Mouse (Mus musculus) intestine, embryonic 14.5 days (tissue): ENCODE results near the gene Edaradd. TPM values are rescaled to one million over a fixed set of nuclear protein-coding genes. Genes with fewer than 3 reads are reported as not detected.

Experiments used
- ATAC-seq: fragments of 200-750 bp; cut with Nextera tagmentation; replicated peaks from 2 replicates; pipeline ENCODE4 v1.8.0; 2017; ENCODE audit warnings: low read depth, moderate number of reproducible peaks, moderate TSS enrichment, moderate library complexity; ENCODE audit not compliant: low FRiP score, low TSS enrichment
- DNase-seq: peaks from one replicate; pipeline ENCODE4 v3.0.0-alpha.2; 2018; ENCODE audit warnings: low spot score
- H3K27ac ChIP-seq: fragments of 300-500 bp; sonication (generic); 2 replicates; pipeline ENCODE4 v1.5.1; 2014; ENCODE audit warnings: low read depth, mild to moderate bottlenecking, control low read depth
- H3K27me3 ChIP-seq: fragments of 300-500 bp; sonication (generic); replicated peaks from 2 replicates; pipeline ENCODE4 v1.6.1; 2014; ENCODE audit warnings: low read length, control low read depth; ENCODE audit not compliant: control insufficient read depth, insufficient read depth
- H3K36me3 ChIP-seq: fragments of 300-500 bp; sonication (generic); 2 replicates; pipeline ENCODE4 v1.6.1; 2014; ENCODE audit warnings: low read length, control low read depth; ENCODE audit not compliant: control insufficient read depth, insufficient read depth
- H3K4me1 ChIP-seq: fragments of 300-500 bp; sonication (generic); replicated peaks from 2 replicates; pipeline ENCODE4 v1.6.1; 2014; ENCODE audit warnings: low read length, control low read depth, mixed read lengths; ENCODE audit not compliant: control insufficient read depth, insufficient read depth
- H3K4me2 ChIP-seq: fragments of 300-500 bp; sonication (generic); 2 replicates; pipeline ENCODE4 v1.6.1; 2014; ENCODE audit warnings: low read length
- H3K4me3 ChIP-seq: fragments of 300-500 bp; sonication (generic); 2 replicates; pipeline ENCODE4 v1.5.1; 2014; ENCODE audit warnings: low read depth, low read length, control low read depth, mixed read lengths
- H3K9ac ChIP-seq: fragments of 300-500 bp; sonication (generic); 2 replicates; pipeline ENCODE4 v1.6.1; 2014; ENCODE audit warnings: mild to moderate bottlenecking, low read length
- H3K9me3 ChIP-seq: fragments of 300-500 bp; sonication (generic); 2 replicates; pipeline ENCODE4 v1.6.1; 2016; ENCODE audit warnings: low read length, control low read depth; ENCODE audit not compliant: control insufficient read depth
- WGBS: fragments of 180-500 bp; shearing (Covaris S2); extraction: QIAGEN DNeasy Blood & Tissue Kit; methylation state at CpG from one replicate; pipeline ENCODE4 v1.1.7; 2014; 5-methylcytosine and 5-hydroxymethylcytosine counted together
- polyA plus RNA-seq: library from polyadenylated mRNA; unstranded; fragments of >200 nt; fragmentation: Nextera tagmentation; extraction: Ambion mirVana; gene quantifications from 2 replicates; pipeline ENCODE4 v1.2.1, GENCODE M21; 2014

Edaradd gene
- polyA plus RNA-seq: 0.75 and 1.5 TPM in 2 replicates

GRCm38 (mm10) chr13:12519955-12520584, at the start of gene Edaradd:
Edaradd (minus strand) TSS chr13:12520438.
- H3K27ac ChIP-seq: no peak within 1 kb of the TSS

GRCm38 (mm10) chr13:12569741-12570140, 49.5 kb upstream of the Edaradd start:
- Histone ChIP-seq H3K9me3 (no peaks in the 10 kb centered on the region), H3K4me1 (no peaks in the 10 kb centered on the region; the same call in 1 of the 2 replicates), H3K27ac (no peak overlapping the region), H3K4me2 (no peak overlapping the region), H3K27me3 (no peaks in the 10 kb centered on the region), H3K9ac (no peak overlapping the region), H3K36me3 (no peaks in the 10 kb centered on the region), H3K4me3 (no peak overlapping the region)
- WGBS: 74% methylated on average over 7 of the region's 7 CpGs
- no peak for ATAC-seq
- no peak for DNase-seq

More at GRCm38 (mm10) chr13:12519955-12520584, at the start of gene Edaradd:
- DNase-seq (peak; percentile 83), ATAC-seq (peak; percentile 76)
- Histone ChIP-seq H3K27me3 (peaks cover 8% of the 10 kb centered on the region; the same call in 1 of the 2 replicates), H3K36me3 (no peaks in the 10 kb centered on the region), H3K4me3 (peak within 1 kb of the TSS; percentile 48), H3K4me1 (no peaks in the 10 kb centered on the region), H3K9me3 (no peaks in the 10 kb centered on the region), H3K9ac (peak within 1 kb of the TSS; percentile 49), H3K4me2 (peak within 1 kb of the TSS; percentile 84)
- under 1% methylated on average over 32 of the region's 35 CpGs for WGBS

GRCm38 (mm10) chr13:12568597-12569469, 48.6 kb upstream of the Edaradd start:
- 64% methylated on average over 9 of the region's 9 CpGs for WGBS
- no peak for ATAC-seq
- Histone ChIP-seq H3K9me3 (no peaks in the 10 kb centered on the region), H3K4me1 (no peaks in the 10 kb centered on the region; the same call in 1 of the 2 replicates), H3K9ac (no peak overlapping the region), H3K27me3 (no peaks in the 10 kb centered on the region), H3K4me3 (no peak overlapping the region), H3K27ac (no peak overlapping the region), H3K36me3 (no peaks in the 10 kb centered on the region), H3K4me2 (no peak overlapping the region)
- DNase-seq: no peak

- H3K4me1 ChIP-seq: no peaks in the 10 kb centered on the region; the same call in 1 of the 2 replicates
- no peaks in the 10 kb centered on the region for H3K27me3 ChIP-seq
- H3K9me3 ChIP-seq: no peaks in the 10 kb centered on the region
- H3K4me3 ChIP-seq: no peak overlapping the region
- H3K27ac ChIP-seq: no peak overlapping the region
- no peak overlapping the region for H3K4me2 ChIP-seq
- H3K9ac ChIP-seq: no peak overlapping the region
- DNase-seq (no peak), ATAC-seq (no peak)
- no peaks in the 10 kb centered on the region for H3K36me3 ChIP-seq
- 79% methylated on average over 1 of the region's 1 CpGs for WGBS
Observed at GRCm38 (mm10) chr13:12567936-12568335, 47.7 kb upstream of the Edaradd start.

GRCm38 (mm10) chr13:12565621-12566390, 45.6 kb upstream of the Edaradd start, which contains the start of gene Ero1lb:
Ero1lb (plus strand) TSS chr13:12565874.
- Histone ChIP-seq H3K4me3 (peak within 1 kb of the TSS; percentile 79), H3K9ac (peak within 1 kb of the TSS; percentile 62), H3K4me2 (peak within 1 kb of the TSS; percentile 92), H3K9me3 (no peaks in the 10 kb centered on the region), H3K27ac (no peak within 1 kb of the TSS), H3K4me1 (no peaks in the 10 kb centered on the region; the same call in 1 of the 2 replicates), H3K27me3 (no peaks in the 10 kb centered on the region), H3K36me3 (no peaks in the 10 kb centered on the region)
- peak; percentile 97 for DNase-seq
- ATAC-seq: peak; percentile 99
- WGBS: under 1% methylated on average over 73 of the region's 73 CpGs

- ATAC-seq: no peak
- no peaks in the 10 kb centered on the region; the same call in 1 of the 2 replicates for H3K4me1 ChIP-seq
- no peak overlapping the region for H3K4me2 ChIP-seq
- WGBS: 78% methylated on average over 4 of the region's 4 CpGs
- no peak for DNase-seq
- H3K36me3 ChIP-seq: no peaks in the 10 kb centered on the region
- H3K27ac ChIP-seq: no peak overlapping the region
- H3K27me3 ChIP-seq: no peaks in the 10 kb centered on the region
- H3K9me3 ChIP-seq: no peaks in the 10 kb centered on the region
- H3K9ac ChIP-seq: no peak overlapping the region
- no peak overlapping the region for H3K4me3 ChIP-seq
Observed at GRCm38 (mm10) chr13:12562256-12562655, 42.0 kb upstream of the Edaradd start.

- no peak overlapping the region for H3K9ac ChIP-seq
- ATAC-seq (no peak), DNase-seq (no peak)
- H3K36me3 ChIP-seq: no peaks in the 10 kb centered on the region
- H3K27ac ChIP-seq: no peak overlapping the region
- H3K4me2 ChIP-seq: no peak overlapping the region
- H3K9me3 ChIP-seq: no peaks in the 10 kb centered on the region
- WGBS: 65% methylated on average over 2 of the region's 2 CpGs
- H3K4me3 ChIP-seq: no peak overlapping the region
- H3K4me1 ChIP-seq: no peaks in the 10 kb centered on the region; the same call in 1 of the 2 replicates
- H3K27me3 ChIP-seq: no peaks in the 10 kb centered on the region
Observed at GRCm38 (mm10) chr13:12561729-12562128, 41.5 kb upstream of the Edaradd start.

- WGBS: 69% methylated on average over 6 of the region's 6 CpGs
Observed at GRCm38 (mm10) chr13:12559462-12560120, 39.4 kb upstream of the Edaradd start.

More at GRCm38 (mm10) chr13:12559462-12560120, 39.4 kb upstream of the Edaradd start:
- DNase-seq: no peak
- Histone ChIP-seq H3K9ac (no peak overlapping the region), H3K4me3 (no peak overlapping the region), H3K27me3 (no peaks in the 10 kb centered on the region), H3K27ac (no peak overlapping the region), H3K4me1 (no peaks in the 10 kb centered on the region), H3K4me2 (no peak overlapping the region), H3K9me3 (no peaks in the 10 kb centered on the region), H3K36me3 (no peaks in the 10 kb centered on the region)
- no peak for ATAC-seq
